24 mouse cellular contexts compared by ENCODE assay signal in genomic region chr6:29425118-29425517, GRCm38 (mm10). TPM values are rescaled to one million over a fixed set of nuclear protein-coding genes. Genes with fewer than 3 reads are reported as not detected.
DNase-seq lines count a peak whose midpoint lies in the region; ATAC-seq and TF ChIP-seq lines count a peak whose summit lies in the region.
"Had no signal": no experiment of that assay in that cellular context is flagged by ENCODE, and none has a peak within 500 bp of the region (broad histone marks: within the 10 kb centered on the region; RNA-seq: fewer than 3 reads in every experiment).

No protein-coding gene starts in this region.

- WGBS in forebrain, postnatal 0 days = 68% methylated on average over 8 of the region's 8 CpGs
- WGBS in forebrain, embryonic 10.5 days = 86% methylated on average over 8 of the region's 8 CpGs
- WGBS in kidney, embryonic 16.5 days = 88% methylated on average over 8 of the region's 8 CpGs

- no peaks in the 10 kb centered on the region for H3K4me1 ChIP-seq in forebrain, postnatal 0 days (ENCODE audit: insufficient read depth)
- H3K4me1 ChIP-seq in forebrain, embryonic 10.5 days = peaks cover 8% of the 10 kb centered on the region; the same call in 1 of the 2 replicates
- H3K4me1 ChIP-seq in kidney, embryonic 16.5 days (ENCODE audit: insufficient read depth, low read length) = no peaks in the 10 kb centered on the region

- H3K4me3 ChIP-seq in forebrain, postnatal 0 days (ENCODE audit: low read depth, low read length) = no peak overlapping the region
- no peak overlapping the region for H3K4me3 ChIP-seq in forebrain, embryonic 10.5 days
- no peak overlapping the region for H3K4me3 ChIP-seq in kidney, embryonic 16.5 days (ENCODE audit: low read length)

- peak; percentile 59 for DNase-seq in forebrain, postnatal 0 days
- no peak for DNase-seq in forebrain, embryonic 10.5 days (ENCODE audit: extremely low spot score, low spot score)
- DNase-seq in brain, embryonic 14.5 days (ENCODE audit: low read depth) = peak; percentile 7
- DNase-seq: adrenal gland, adult 2 months; adrenal gland, adult 8-10 months; adrenal gland, postnatal 10 days; adrenal gland, postnatal 14 days; adrenal gland, postnatal 25 days; adrenal gland, postnatal 36 days; B cell, adult 2 months; cerebellum, adult 11 months; cerebellum, adult 11-12 months; cerebellum, adult 18-20 months; cerebellum, adult 2 months had no signal

- H3K9ac ChIP-seq in forebrain, postnatal 0 days = no peak overlapping the region
- no peak overlapping the region for H3K9ac ChIP-seq in kidney, embryonic 16.5 days (replicated peaks; ENCODE audit: low read length)

- no peak overlapping the region for H3K27ac ChIP-seq in forebrain, postnatal 0 days (ENCODE audit: low read depth, low read length)
- no peak overlapping the region for H3K27ac ChIP-seq in forebrain, embryonic 10.5 days
- no peak overlapping the region for H3K27ac ChIP-seq in kidney, embryonic 16.5 days (ENCODE audit: low read length)

- H3K27me3 ChIP-seq in forebrain, postnatal 0 days (ENCODE audit: insufficient read depth, low read length) = no peaks in the 10 kb centered on the region
- peaks cover under 1% of the 10 kb centered on the region; the same call in 1 of the 2 replicates for H3K27me3 ChIP-seq in forebrain, embryonic 10.5 days (ENCODE audit: poor library complexity, severe bottlenecking)
- no peaks in the 10 kb centered on the region for H3K27me3 ChIP-seq in kidney, embryonic 16.5 days (ENCODE audit: insufficient read depth, low read length)
- H3K27me3 ChIP-seq: Patski had no signal

- H3K4me2 ChIP-seq in forebrain, postnatal 0 days (ENCODE audit: low read depth) = no peak overlapping the region
- no peak overlapping the region for H3K4me2 ChIP-seq in kidney, embryonic 16.5 days (replicated peaks; ENCODE audit: low read depth, low read length)

- no peak for TF ChIP-seq POLR2A in brain, embryonic 14.5 days (IDR thresholded peaks at IDR 0.05; ENCODE audit: borderline replicate concordance, extremely low read depth, insufficient read depth, insufficient read length, poor library complexity, severe bottlenecking)

- ATAC-seq in forebrain, postnatal 0 days = peak; percentile 78
- ATAC-seq in kidney, embryonic 16.5 days (ENCODE audit: low FRiP score, low TSS enrichment) = no peak
- ATAC-seq: activated CD4-positive, CD25-positive, alpha-beta regulatory T cell, adult 4 months; CD4-positive, CD25-positive, alpha-beta regulatory T cell, adult 4 months; Patski had no signal

- no peak for TF ChIP-seq CTCF in forebrain, postnatal 0 days (IDR thresholded peaks at IDR 0.05; ENCODE audit: low read depth)
- TF ChIP-seq CTCF in brain, embryonic 14.5 days (IDR thresholded peaks at IDR 0.05; ENCODE audit: borderline replicate concordance, extremely low read depth, insufficient read depth, insufficient read length) = no peak

- peaks cover 6% of the 10 kb centered on the region; the same call in 1 of the 2 replicates for H3K36me3 ChIP-seq in forebrain, postnatal 0 days (ENCODE audit: insufficient read depth)
- H3K36me3 ChIP-seq in forebrain, embryonic 10.5 days (replicated peaks) = no peaks in the 10 kb centered on the region
- H3K36me3 ChIP-seq in kidney, embryonic 16.5 days (ENCODE audit: insufficient read depth, low read length) = no peaks in the 10 kb centered on the region
- H3K36me3 ChIP-seq: G1E had no signal

- no peaks in the 10 kb centered on the region for H3K9me3 ChIP-seq in forebrain, postnatal 0 days (ENCODE audit: low read length)
- H3K9me3 ChIP-seq in forebrain, embryonic 10.5 days = no peaks in the 10 kb centered on the region
- H3K9me3 ChIP-seq in kidney, embryonic 16.5 days (ENCODE audit: low read length) = no peaks in the 10 kb centered on the region
- H3K9me3 ChIP-seq: G1E had no signal

RNA-seq across cellular contexts. Expression of gene Flnc, which starts 7.9 kb away (rescaled TPM):
- total RNA-seq in forebrain, postnatal 0 days (2014; rRNA removed) = 4.3 and 7.9 TPM in 2 replicates
- polyA plus RNA-seq in forebrain, postnatal 0 days (2015; fragmentation: Nextera tagmentation; extraction: Ambion mirVana) = 0.70 and 0.90 TPM in 2 replicates
- polyA plus RNA-seq in forebrain, embryonic 10.5 days (2016; fragmentation: Nextera tagmentation; extraction: Ambion mirVana) = 2.1 and 2.6 TPM in 2 replicates
- polyA plus RNA-seq in brain, embryonic 14.5 days (2012; rRNA removed) = 3.2 and 9.7 TPM in 2 replicates
- 7.9 and 8.0 TPM in 2 replicates for polyA plus RNA-seq in kidney, embryonic 16.5 days (2015; fragmentation: Nextera tagmentation; extraction: Ambion mirVana)
- polyA plus RNA-seq: activated CD4-positive, CD25-positive, alpha-beta regulatory T cell, adult 4 months; CD4-positive, CD25-positive, alpha-beta regulatory T cell, adult 4 months had no signal

RNA-seq across cellular contexts. Expression of gene Ccdc136, which starts 29.0 kb away (rescaled TPM):
- total RNA-seq in forebrain, postnatal 0 days (2014; rRNA removed) = 46.6 and 56.9 TPM in 2 replicates
- polyA plus RNA-seq in forebrain, postnatal 0 days (2015; fragmentation: Nextera tagmentation; extraction: Ambion mirVana) = 34.4 and 43.0 TPM in 2 replicates
- polyA plus RNA-seq in forebrain, embryonic 10.5 days (2016; fragmentation: Nextera tagmentation; extraction: Ambion mirVana) = 21.2 and 21.6 TPM in 2 replicates
- 44.5 and 46.7 TPM in 2 replicates for polyA plus RNA-seq in brain, embryonic 14.5 days (2012; rRNA removed)
- polyA plus RNA-seq in kidney, embryonic 16.5 days (2015; fragmentation: Nextera tagmentation; extraction: Ambion mirVana) = 20.2 and 23.3 TPM in 2 replicates
- total RNA-seq: MEL had no signal

RNA-seq across cellular contexts. Expression of gene Opn1sw, which starts 36.9 kb away (rescaled TPM):
- 7.0 TPM in 1 of 2 replicates, not detected in the other for total RNA-seq in forebrain, postnatal 0 days (2014; rRNA removed)
- polyA plus RNA-seq in forebrain, postnatal 0 days (2015; fragmentation: Nextera tagmentation; extraction: Ambion mirVana) = 0.45 and 0.74 TPM in 2 replicates
- polyA plus RNA-seq in forebrain, embryonic 10.5 days (2016; fragmentation: Nextera tagmentation; extraction: Ambion mirVana) = 0.24 and 0.28 TPM in 2 replicates
- 0.11 and 0.32 TPM in 2 replicates for polyA plus RNA-seq in brain, embryonic 14.5 days (2012; rRNA removed)
- polyA plus RNA-seq in kidney, embryonic 16.5 days (2015; fragmentation: Nextera tagmentation; extraction: Ambion mirVana) = 0.44 and 0.79 TPM in 2 replicates
- total RNA-seq: adrenal gland, adult 18-20 months; adrenal gland, adult 2 months; adrenal gland, adult 8-10 months; adrenal gland, postnatal 10 days; adrenal gland, postnatal 14 days; adrenal gland, postnatal 36 days; adrenal gland, postnatal 4 days; CH12.LX; MEL had no signal
- polyA plus RNA-seq: adrenal gland, adult 2 months; cerebellum, adult 2 months; G1E had no signal

RNA-seq across cellular contexts. Expression of gene Atp6v1f, which starts 42.4 kb away (rescaled TPM):
- total RNA-seq in forebrain, postnatal 0 days (2014; rRNA removed) = 279 and 344 TPM in 2 replicates
- polyA plus RNA-seq in forebrain, postnatal 0 days (2015; fragmentation: Nextera tagmentation; extraction: Ambion mirVana) = 362 and 434 TPM in 2 replicates
- 187 and 200 TPM in 2 replicates for polyA plus RNA-seq in forebrain, embryonic 10.5 days (2016; fragmentation: Nextera tagmentation; extraction: Ambion mirVana)
- polyA plus RNA-seq in brain, embryonic 14.5 days (2012; rRNA removed) = 258 and 356 TPM in 2 replicates
- 302 and 320 TPM in 2 replicates for polyA plus RNA-seq in kidney, embryonic 16.5 days (2015; fragmentation: Nextera tagmentation; extraction: Ambion mirVana)

RNA-seq across cellular contexts. Expression of gene Atp6v1fnb, which starts 46.1 kb away (rescaled TPM):
- 0.31 and 1.7 TPM in 2 replicates for total RNA-seq in forebrain, postnatal 0 days (2014; rRNA removed)
- polyA plus RNA-seq in forebrain, postnatal 0 days (2015; fragmentation: Nextera tagmentation; extraction: Ambion mirVana) = 0.42 TPM in 1 of 2 replicates, not detected in the other
- polyA plus RNA-seq in forebrain, embryonic 10.5 days (2016; fragmentation: Nextera tagmentation; extraction: Ambion mirVana) = 0.22 TPM in 1 of 2 replicates, not detected in the other
- polyA plus RNA-seq in brain, embryonic 14.5 days (2012; rRNA removed) = 0.14 and 0.23 TPM in 2 replicates
- polyA plus RNA-seq in kidney, embryonic 16.5 days (2015; fragmentation: Nextera tagmentation; extraction: Ambion mirVana) = 0.30 and 0.37 TPM in 2 replicates
- total RNA-seq: adrenal gland, postnatal 14 days; adrenal gland, postnatal 25 days; CH12.LX; MEL had no signal
- polyA plus RNA-seq: activated CD4-positive, CD25-positive, alpha-beta regulatory T cell, adult 4 months; adrenal gland, adult 2 months; C2C12; CD4-positive, CD25-positive, alpha-beta regulatory T cell, adult 4 months; G1E; Patski had no signal
